Mouse (Mus musculus) c-Kit-negative CD71-positive TER-119-positive erythroid progenitor cells, embryonic 14.5 days (primary cell): ENCODE measurements around the gene Btbd17.
A peak's percentile ranks its signal among the peaks of the same experiment; 100 is the strongest.

Experiments used
- DNase-seq: peaks from one replicate; pipeline ENCODE4 v3.0.0-alpha.2; 2013; ENCODE audit warnings: low read depth, low spot score

Btbd17 gene

DNA sequence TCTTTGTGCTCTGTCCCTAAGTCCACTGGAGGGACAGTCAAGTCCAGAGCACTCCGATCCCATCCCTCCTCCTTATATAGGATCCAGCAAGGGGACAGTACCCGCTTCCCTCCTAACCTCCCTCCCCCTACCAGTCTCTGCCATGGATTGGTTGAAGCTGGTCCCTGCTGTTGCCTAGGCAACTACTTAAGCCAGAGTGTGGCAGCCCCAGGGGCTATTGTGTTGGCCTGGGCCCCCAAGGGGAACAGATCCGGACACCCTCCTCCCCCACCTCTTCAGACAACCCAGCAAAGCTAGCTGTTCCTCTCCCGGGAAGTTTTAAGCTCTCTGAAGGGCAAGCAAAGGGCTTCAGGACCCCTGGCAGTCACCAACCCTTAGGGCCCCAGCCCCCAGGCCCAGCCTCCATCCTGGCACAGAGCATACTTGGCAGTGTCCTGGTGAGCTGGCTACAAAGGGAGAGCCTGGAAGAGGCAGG is at the start of gene Btbd17:
Gene Btbd17 (minus strand): TSS at position 98 of the 475 bp plus-strand sequence.
- DNase-seq = no peak

DNA sequence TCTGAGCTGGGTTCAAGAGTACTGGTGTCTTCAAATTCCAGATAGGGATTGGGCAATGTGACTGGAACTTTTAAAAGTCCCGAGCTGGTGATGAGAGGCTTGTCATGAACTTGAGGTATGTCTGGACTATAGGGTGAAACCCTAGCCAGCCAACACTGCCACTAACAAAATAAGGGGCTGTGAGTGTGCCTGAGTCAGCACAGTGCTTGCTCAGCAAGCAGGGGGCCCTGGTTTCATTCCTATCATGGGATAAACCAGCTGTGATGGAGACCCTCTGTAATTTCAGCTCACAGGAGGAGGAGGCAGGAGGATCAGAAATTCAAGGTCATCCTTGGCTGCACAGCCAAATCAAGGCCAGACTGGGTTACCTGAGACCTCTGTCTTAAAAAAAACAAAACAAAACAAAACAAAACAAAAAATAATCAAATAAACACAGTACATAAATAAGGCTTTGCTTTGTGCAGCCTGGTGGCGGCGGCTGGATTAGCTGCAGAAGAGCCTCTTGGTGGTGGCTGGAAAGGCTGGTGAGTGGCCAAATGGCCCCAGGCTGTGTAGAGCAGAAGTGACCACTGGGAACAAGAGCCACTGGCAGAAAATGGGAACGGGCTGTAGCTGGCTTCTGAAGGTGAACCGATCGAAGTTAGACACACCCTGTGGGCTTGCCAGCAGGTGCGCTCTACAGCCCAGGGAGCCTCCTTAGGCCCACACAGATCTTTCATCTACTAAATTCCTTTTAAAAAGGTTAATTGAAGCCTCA is 48.9 kb upstream of the Btbd17 start:
- no peak for DNase-seq

DNA sequence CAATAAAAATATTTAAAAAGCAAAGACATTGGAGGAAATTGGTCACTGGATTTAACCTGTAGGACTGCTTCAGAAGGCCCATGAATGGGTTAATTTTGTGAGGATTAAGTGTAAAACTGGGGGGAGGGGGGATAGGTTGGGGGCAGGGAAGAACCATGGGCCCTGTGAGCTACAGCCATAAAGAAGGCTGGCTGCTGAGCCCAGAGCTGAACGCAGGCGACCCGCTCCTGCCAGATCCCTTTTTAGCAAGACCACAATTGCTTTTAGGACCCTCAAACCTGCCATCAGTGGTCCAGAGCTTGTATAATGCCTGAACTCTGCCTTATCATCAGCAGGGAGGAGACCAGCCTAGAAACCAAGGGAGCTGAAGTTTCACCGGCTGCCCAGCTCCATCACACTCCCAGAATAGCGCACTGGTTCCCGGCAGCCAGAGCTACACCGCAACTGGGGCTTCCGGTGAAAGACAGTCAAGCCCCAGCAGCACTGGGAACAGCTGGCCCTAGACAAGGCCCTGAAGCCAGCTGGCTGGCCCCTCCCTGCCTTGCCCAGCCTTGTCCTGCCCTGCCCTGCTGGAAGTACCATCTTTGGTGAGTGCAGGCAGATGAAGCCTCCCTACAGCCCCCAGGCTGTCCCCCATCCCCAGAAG is 48.2 kb upstream of the Btbd17 start:
- no peak for DNase-seq

DNA sequence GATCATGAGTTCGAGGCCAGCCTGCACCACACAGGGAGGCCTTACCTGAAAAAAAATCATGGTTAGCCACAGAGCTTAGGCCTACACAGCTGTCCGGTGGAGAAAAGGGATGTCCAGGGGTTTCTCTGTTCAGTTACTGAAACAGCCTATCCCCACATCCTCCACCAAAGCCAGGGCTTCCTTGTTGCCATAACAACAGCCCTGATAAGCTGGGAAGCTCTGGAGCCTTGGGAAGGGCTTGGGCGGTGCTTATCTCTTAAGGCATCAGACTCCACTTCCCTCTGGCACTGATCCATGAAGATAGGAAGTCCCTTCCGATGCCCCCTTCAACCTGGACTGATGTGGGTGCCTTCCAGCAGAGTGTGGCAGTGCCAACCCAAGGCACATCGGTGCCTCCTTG is 37.4 kb upstream of the Btbd17 start:
- DNase-seq = no peak

DNA sequence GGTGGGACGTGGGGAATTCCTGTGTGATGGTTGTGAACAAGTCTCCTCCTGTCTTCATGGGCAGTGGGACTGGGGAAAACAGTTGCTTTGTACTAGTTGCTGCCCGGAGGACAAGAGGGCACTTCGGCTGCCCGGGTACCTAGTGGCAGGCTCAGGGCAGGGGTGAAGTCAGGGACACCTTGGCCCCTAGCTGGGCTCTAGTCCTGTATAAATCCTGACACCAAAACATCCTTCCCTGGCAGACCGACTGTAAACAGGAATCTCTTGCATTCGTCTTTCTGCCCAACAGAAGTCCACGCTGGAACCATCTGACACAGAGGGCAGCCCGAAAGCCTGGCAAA is 34.7 kb upstream of the Btbd17 start:
- DNase-seq = no peak

DNA sequence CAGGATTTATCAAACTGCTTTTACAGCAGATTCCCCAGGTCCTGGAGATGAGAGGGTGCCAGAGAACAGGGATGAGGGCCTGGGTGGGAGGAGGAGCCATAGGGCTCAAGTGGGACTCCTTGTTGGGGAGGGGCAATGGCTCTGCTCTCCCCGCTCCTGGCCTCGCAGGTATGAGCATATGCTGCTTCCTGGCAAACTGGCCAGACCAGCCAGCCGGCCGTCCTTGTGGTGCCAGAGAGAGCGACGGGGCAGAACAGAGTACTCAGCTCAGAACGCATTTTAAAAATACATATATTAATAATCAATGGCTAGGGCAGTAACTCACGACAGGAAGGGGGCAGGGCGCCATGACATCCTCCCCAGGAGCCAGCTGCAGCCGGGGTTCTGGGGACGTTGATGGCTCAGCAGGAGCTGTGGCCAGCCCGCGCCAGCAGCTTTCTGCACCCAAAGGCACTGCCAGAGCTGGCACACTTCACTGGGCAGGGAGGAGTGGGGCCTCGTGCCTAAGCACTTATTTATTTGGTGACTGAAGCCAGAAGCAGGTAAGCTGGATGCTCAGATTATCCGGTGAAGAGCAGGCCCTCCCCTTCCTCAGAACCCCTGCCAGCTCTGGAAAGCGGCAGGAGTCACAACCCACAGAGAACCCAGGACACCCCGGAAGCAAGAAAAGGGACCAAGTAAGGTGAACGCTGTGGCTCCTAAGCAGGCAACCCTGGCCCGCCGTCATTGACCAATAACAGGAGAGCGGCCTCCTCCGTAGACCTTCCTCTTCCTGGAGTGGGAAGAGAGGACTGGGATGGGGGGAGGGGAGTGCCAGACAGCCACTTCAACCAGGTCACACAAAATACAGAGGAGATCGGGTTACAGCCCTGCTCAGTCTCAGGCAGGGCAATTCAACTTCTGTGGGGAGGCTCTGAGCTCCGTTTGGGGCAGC is 34.0 kb upstream of the Btbd17 start:
- no peak for DNase-seq

DNA sequence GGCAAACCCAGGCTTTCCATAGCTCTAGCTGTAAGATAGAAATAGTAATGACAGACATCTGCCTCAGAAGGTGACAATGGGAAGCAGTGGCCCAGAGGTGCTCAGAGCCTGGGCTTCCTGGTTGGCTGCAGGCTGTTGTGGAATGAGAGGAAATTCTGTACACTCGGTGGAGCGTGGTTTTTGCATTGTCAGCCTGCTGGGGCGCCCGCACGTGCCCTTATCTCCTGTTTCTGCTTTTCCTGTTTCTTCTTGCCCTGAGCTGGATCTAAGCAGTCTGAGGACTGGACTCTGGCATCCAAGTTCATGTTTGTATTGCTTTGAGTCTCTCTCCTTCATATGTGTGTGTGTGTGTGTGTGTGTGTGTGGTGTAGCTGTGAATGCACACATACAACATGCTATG is 30.9 kb upstream of the Btbd17 start:
- DNase-seq = no peak

DNA sequence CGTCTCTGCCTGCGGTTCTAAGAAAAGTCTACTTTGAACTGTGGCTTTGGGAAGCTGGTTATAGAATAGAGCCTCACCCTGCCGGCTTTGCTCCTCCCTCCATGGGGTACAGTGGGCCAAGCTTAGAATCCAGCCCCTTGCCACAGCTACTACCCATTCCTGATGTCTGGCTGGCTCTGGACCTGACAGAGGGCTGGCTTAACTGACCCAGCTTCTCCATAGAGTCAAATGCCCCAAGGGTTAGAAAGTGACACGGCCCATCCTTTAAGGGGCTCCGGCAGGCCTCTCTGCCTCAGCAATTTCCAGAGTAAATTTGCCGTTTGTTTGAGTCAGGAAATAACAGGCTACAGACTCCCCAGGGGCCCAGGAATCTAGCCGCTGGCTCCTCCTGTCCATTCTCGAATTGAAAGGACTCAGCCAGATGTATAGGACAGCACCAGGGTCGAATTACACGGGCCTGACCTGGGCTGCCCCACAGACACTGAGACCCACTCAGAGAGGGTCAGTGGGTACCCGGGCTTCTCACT is 27.5 kb upstream of the Btbd17 start:
- DNase-seq = no peak

DNA sequence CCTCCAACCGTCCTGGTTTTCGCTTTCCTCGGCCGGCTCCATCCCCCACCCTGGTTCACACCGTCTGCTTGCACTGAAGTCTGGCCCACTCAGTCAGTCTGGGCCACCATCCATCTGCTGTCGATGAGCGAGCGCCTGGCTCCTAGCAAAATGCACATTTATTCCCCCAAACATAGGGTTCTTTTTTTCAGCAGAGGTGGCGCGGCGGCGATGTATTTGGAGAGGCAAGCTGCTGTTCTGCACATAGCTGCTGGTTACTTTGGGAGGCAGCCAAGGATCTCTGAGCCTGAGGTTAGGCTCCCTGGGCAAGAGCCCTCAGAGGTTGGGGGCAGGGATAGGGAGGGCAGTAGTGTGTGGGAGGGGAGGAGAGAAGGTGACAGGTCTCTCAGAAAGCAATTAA is 27.0 kb upstream of the Btbd17 start:
- DNase-seq = no peak

DNA sequence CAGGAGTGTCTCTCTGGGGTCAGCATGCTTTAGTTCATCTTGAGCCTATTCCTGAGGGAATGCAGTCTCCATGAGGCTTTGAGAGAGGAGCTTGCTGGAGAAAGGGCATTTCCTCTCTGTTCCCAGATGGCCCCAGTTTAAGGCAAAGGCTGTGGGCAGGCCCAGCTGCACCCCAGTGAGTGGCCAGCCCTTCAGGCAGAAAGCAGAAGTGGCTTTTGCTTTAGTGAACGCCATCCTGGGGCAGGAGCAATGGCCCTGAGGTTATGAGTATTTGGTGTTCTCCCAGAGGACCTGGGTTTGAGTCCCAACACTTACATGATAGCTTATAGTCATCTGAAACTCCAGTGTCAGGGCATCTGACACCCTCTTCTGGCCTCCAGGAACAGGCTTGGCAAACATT is 25.6 kb upstream of the Btbd17 start:
- no peak for DNase-seq

DNA sequence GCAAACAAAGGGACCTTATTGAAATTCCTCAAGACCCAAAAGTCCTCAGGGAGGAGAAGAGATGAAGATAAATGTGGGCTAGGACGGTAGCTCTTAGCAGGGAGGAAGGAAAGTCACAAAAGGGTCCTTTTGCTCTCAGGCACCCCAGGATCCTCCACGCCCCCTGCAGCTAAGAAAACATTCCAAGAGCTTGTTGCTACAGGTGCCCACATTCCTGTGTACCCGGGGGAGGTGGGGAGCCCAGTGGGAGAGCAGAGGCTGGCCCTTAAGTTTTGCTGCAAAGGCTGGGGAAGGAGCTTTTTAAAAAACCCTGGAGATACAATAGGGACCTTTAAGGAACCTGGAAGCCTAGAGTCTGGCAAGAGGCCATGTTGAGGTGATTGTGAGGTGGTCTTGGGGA is 24.7 kb upstream of the Btbd17 start:
- DNase-seq = no peak

DNA sequence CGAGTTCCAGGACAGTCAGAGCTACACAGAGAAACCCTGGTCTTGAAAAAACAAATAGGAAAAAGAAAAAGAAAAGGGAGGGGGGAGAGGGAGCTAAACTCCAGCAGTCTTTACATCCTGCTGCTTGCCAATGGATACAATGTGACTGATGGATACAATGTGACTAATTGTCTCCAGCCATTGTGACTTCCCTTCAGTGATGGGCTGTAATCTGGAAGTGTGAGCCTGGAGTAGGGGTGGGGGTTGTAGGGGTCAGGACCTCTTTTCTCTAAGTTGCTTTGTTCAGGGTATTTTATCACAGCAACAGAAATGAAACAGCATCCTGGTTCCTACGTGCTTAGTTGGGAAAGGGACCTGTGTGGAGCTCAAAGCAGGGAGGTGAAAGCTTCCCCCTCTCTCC is 23.4 kb upstream of the Btbd17 start:
- no peak for DNase-seq

DNA sequence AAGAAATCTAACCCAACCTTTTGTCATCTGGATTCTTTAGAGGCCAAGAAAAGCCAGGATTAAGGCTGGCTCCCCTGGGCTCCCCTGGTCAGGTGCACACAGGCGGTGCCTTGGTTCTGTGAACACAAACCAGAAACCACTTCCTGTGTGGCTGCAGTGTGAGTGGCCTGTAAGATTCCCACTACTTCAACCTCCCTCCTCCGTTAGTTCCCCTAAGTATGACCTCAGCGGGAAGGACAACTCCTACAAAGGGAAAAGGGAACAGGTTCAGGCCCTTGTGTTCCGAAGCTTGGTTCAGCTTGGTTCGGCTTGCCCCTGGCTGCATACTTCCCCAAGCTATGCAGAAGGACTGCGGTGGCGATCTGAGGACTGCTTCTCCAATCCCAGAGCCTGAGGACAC is 22.4 kb upstream of the Btbd17 start:
- DNase-seq = no peak

DNA sequence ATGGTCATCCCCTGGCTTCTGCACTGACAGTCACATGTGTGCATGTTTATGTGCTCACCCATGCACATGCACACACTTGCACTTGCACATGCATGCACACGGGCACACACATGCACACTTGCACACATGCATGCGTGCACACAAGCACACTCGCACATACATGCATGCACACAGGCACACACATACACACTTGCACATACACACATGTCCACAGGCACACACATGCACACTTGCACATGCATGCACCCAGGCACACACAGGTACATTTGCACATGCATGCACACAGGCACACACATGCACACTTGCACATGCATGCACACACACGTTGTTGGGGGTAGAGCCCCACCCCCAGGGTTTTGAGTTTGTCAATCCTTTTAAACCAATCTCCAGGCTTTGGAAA is 21.2 kb upstream of the Btbd17 start:
- DNase-seq = no peak

DNA sequence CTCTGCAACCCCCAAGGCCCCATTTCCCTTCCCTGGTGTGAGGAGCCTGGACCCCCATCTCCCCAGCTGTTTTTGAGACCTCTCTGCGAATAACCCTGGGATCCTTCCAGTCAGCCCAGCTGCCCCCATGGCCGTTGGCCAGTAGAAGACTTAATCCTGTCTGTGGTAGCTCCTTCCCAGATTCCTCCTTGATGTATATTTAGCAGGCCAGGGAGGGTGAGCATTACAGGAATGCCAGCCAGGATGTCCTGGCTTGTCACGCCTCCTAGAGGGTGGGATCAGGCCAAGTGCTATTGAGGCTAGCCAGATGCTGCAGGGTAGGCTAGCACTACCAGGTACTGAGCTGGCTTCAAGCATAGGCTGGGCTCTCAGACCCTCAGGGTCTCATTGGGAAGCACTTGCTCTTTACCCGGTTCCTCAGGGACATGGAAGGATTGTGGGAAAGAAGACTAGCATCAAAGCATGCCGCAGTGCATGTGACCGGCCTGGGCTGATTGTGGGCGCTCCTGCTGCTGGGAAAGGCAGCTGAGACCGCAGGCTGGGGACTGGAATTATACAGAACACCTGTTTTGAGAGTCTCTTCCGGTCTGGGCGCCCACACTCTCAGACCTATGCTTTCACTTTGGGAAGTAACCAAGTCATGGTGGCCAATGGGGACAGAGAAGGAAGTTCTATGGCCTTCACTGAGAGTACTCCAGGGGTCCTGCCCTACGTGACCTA is 19.3 kb upstream of the Btbd17 start:
- DNase-seq = no peak

DNA sequence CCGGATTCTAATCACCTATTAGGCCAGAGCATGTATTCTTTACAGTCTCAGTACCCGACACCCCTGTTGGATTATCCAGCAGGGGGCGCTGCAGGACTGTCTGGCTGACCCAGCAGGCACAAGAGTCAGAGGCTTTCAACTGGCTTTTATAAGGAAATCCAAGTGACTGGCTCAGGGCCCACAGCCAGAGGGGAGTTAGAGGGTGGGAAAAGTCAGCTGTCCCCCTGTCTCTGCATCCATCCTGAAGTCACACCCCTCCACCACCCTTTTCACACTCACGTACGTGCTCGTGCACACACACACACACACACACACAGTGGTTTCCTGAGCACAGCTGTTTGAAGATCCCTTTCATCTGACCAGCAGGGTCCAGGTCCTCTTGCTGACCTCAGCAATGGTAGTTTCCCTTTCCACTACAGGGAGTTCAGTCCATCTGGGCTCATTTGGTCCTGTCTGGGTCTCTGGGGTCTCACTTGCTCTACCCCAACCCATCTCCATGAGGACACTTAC is 17.0 kb upstream of the Btbd17 start:
- peak; percentile 29 for DNase-seq

DNA sequence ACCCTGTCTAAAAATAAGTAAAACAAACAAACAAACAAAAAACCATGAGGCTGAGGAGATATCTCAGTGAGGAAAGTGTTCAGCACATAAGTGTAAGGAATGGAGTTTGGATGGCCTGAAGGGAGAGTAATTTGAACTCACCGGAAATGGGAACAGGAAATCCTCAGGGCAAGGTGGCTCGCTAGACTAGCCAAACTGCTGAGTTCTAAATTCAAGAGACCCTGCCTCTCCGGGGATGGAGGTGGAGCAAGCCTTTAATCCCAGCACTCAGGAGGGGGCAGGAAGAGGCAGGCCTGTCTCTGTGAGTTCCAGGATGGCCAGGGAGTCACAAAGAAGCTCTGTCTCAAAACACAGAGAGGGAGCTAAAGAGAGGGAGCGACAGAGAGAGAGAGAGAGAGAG is 14.6 kb upstream of the Btbd17 start:
- DNase-seq = no peak

DNA sequence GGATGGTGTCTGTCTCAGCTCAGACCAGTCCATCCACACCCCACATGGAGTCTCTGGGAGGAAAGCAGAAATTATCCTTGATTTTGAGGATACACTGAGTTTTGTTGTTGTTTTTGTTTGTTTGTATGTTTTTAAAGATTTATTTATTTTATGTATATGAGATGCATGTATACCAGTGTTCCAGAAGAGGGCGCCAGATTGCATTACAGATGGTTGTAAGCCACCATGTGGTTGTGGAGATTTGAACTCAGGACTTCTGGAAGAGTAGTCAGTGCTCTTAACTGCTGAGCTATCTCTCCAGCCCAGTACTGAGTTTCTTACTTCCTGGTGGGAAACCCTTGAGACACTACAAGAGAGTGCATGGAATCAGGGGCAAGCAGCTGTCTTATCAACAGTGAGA is 13.6 kb upstream of the Btbd17 start:
- DNase-seq = no peak

DNA sequence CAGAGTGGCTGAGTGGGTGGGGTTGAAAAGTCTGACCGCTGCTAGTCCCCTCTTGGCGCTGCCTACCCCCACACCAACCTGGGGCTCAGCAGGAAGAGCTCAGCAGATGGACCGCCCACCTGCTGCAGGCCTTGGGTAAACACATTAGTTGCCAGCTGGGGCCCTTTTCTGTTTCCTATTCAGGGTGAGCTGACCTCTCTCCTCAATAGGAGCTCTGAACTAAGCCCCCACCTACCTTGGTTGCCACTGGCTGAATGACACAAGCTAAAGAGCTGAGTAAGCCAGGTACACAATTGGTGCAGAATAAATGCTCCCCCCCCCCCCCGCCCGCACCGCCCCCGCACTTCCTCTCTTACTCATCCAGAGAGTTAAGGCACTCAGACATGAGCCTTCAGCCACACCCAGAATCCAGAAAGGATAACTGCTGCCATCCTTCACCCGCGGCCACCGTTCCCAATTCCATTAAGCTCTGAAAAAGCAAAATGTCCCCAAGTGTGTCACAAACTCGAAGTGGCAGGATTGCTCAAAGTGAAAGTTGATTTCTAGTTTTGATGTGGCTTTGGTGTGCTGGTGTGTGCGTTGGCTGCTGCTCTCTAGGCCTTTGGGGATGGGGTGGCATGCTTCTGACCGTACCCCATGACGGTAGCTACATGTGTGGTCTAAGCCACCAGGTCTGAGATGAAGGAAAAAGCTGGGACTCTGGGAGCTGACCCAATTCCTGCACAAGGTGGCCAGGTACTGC is 12.1 kb upstream of the Btbd17 start:
- DNase-seq = no peak

DNA sequence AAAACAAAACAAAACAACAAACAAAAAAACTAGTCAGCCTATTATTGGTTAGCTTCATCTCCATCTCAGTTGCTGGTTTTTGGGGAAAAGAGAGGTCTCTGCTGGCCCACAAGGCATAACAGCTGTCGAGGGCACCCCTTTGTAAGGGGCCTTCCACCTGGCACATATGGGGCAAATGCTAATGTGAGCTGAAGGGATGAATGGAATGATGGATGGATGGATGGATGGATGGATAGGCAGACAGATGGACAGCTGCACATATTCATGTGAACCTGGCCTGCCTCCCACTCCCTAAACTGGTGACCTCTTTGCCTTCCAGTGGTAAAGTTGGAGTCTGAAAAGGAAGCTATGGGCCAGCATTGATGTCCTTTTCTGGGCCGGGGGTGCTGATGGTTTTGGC is 11.3 kb upstream of the Btbd17 start:
- no peak for DNase-seq

DNA sequence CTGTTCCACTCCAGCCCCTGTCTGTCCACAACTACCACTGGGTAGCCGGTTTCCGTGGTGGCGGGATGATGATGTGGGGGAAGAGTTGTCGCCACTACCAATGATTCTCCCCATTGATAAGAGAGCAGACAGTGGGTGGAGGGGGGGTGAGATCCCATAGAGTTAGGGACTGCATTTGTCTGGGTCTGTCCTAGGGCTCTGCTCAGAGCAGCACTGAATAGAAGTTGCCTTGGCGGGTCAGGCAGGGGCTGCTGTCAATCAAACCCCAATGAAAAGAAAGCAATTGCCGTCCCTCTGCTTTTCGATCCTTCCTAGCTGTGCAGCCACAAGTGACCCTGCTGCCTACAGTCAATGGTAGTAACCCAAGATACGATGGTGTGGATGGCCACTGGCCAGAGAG is 8.2 kb upstream of the Btbd17 start:
- DNase-seq = no peak
